In genomic region chr17:17617440-17618204, GRCm38 (mm10) we compare ENCODE assay signal across 14 mouse cellular contexts. TPM values are rescaled to one million over a fixed set of nuclear protein-coding genes. Genes with fewer than 3 reads are reported as not detected.
A peak's percentile ranks its signal among the peaks of the same experiment; 100 is the strongest.
DNase-seq lines count a peak whose midpoint lies in the region; ATAC-seq and TF ChIP-seq lines count a peak whose summit lies in the region.
"Had no signal": no experiment of that assay in that cellular context is flagged by ENCODE, and none has a peak within 500 bp of the region (broad histone marks: within the 10 kb centered on the region; RNA-seq: fewer than 3 reads in every experiment).

No protein-coding gene starts in this region.

- no peak for DNase-seq in gastrocnemius, adult 2 months
- no peak for DNase-seq in gastrocnemius, postnatal 10 days
- DNase-seq in spleen, adult 2 months (ENCODE audit: low read depth in 1 of 2, low spot score in 2 of 2) = no peak
- DNase-seq in spleen, postnatal 4 days (ENCODE audit: low spot score in 2 of 2) = no peak
- no peak for DNase-seq in kidney, postnatal 14 days
- DNase-seq: cerebellum, adult 9-11 months; kidney, adult 2 months; liver, embryonic 13.5 days; lung, postnatal 10 days; thymus, adult 2 months had no signal

- no peak overlapping the region for H3K4me2 ChIP-seq in intestine, embryonic 15.5 days (replicated peaks)
- H3K4me2 ChIP-seq: hindbrain, embryonic 14.5 days; liver, embryonic 13.5 days; midbrain, embryonic 11.5 days had no signal

- TF ChIP-seq CTCF in gastrocnemius, adult 2 months (IDR thresholded peaks at IDR 0.05) = no peak
- TF ChIP-seq CTCF in spleen, adult 2 months (IDR thresholded peaks at IDR 0.05; ENCODE audit: extremely low read depth, insufficient read depth, insufficient read length, insufficient replicate concordance) = no peak
- TF ChIP-seq CTCF in embryonic fibroblast, embryonic 13.5 days (IDR thresholded peaks at IDR 0.05; ENCODE audit: borderline replicate concordance, insufficient read depth, low read length) = no peak

- no peak for ATAC-seq in intestine, embryonic 15.5 days

- H3K4me3 ChIP-seq in gastrocnemius, adult 2 months = peak overlapping the region; percentile 28
- H3K4me3 ChIP-seq in spleen, adult 2 months (ENCODE audit: extremely low read depth, insufficient read depth, insufficient read length) = no peak overlapping the region
- no peak overlapping the region for H3K4me3 ChIP-seq in embryonic fibroblast, embryonic 13.5 days (ENCODE audit: insufficient read depth, low read length)
- H3K4me3 ChIP-seq in intestine, embryonic 15.5 days (replicated peaks) = no peak overlapping the region
- H3K4me3 ChIP-seq: liver, embryonic 13.5 days had no signal

- intact Hi-C loops in gastrocnemius, adult 2 months (cut with DNase I) = no loop called here

- no peaks in the 10 kb centered on the region for H3K27me3 ChIP-seq in spleen, adult 2 months (ENCODE audit: control insufficient read depth, insufficient read depth, low read length)
- H3K27me3 ChIP-seq in intestine, embryonic 15.5 days (replicated peaks) = no peaks in the 10 kb centered on the region
- H3K27me3 ChIP-seq: liver, embryonic 13.5 days had no signal

- TF ChIP-seq POLR2A in spleen, adult 2 months (IDR thresholded peaks at IDR 0.05; ENCODE audit: low read depth, low read length) = no peak
- no peak for TF ChIP-seq POLR2A in embryonic fibroblast, embryonic 13.5 days (IDR thresholded peaks at IDR 0.05; ENCODE audit: low read depth, low read length)

- no peaks in the 10 kb centered on the region for H3K36me3 ChIP-seq in spleen, adult 2 months (ENCODE audit: control insufficient read depth, insufficient read depth, low read length)
- no peaks in the 10 kb centered on the region for H3K36me3 ChIP-seq in intestine, embryonic 15.5 days
- H3K36me3 ChIP-seq: liver, embryonic 13.5 days had no signal

- H3K27ac ChIP-seq in gastrocnemius, adult 2 months = peak overlapping the region; percentile 72
- peak overlapping the region; percentile 5 for H3K27ac ChIP-seq in spleen, adult 2 months (ENCODE audit: insufficient read depth, low read length)
- H3K27ac ChIP-seq in embryonic fibroblast, embryonic 13.5 days (ENCODE audit: insufficient read depth, low read length) = peak overlapping the region; percentile 90; the same call in 1 of the 2 replicates
- H3K27ac ChIP-seq in intestine, embryonic 15.5 days = no peak overlapping the region
- H3K27ac ChIP-seq: hindbrain, embryonic 14.5 days; liver, embryonic 13.5 days had no signal

- no peaks in the 10 kb centered on the region for H3K9me3 ChIP-seq in intestine, embryonic 15.5 days
- H3K9me3 ChIP-seq: liver, embryonic 13.5 days had no signal

- H3K9ac ChIP-seq in intestine, embryonic 15.5 days = no peak overlapping the region
- H3K9ac ChIP-seq: hindbrain, embryonic 14.5 days; liver, embryonic 13.5 days had no signal

- 67% methylated on average over 4 of the region's 4 CpGs for WGBS in spleen, adult 2 months
- WGBS in intestine, embryonic 15.5 days = 83% methylated on average over 4 of the region's 4 CpGs

- peaks cover 15% of the 10 kb centered on the region; the same call in 1 of the 2 replicates for H3K4me1 ChIP-seq in spleen, adult 2 months (ENCODE audit: control insufficient read depth, insufficient read depth, insufficient read length)
- peaks cover 9% of the 10 kb centered on the region; the same call in 1 of the 2 replicates for H3K4me1 ChIP-seq in embryonic fibroblast, embryonic 13.5 days (ENCODE audit: control insufficient read depth, insufficient read depth, low read length)
- no peaks in the 10 kb centered on the region for H3K4me1 ChIP-seq in intestine, embryonic 15.5 days (replicated peaks)

RNA-seq across cellular contexts. Expression of gene Lnpep, which starts 7.2 kb away (rescaled TPM):
- total RNA-seq in gastrocnemius, adult 2 months (2021) = 10 to 100 TPM; 65.3 to 77.3 TPM
- 10 to 100 TPM; 91.2 to 95.0 TPM for total RNA-seq in gastrocnemius, postnatal 10 days (2021)
- 7.3 and 7.4 TPM in 2 replicates for polyA plus RNA-seq in spleen, adult 2 months (2012; rRNA removed)
- polyA plus RNA-seq in embryonic fibroblast, embryonic 13.5 days (2011; ENCODE audit: insufficient read length, low read depth, missing spikeins) = 78.7 and 92.3 TPM in 2 replicates
- 7.8 and 8.2 TPM in 2 replicates for polyA plus RNA-seq in intestine, embryonic 15.5 days (2015; fragmentation: Nextera tagmentation; extraction: Ambion mirVana)
